Mouse (Mus musculus) ovary, adult 2 months (tissue): ENCODE data around the gene Nova2. TPM values are rescaled to one million over a fixed set of nuclear protein-coding genes. Genes with fewer than 3 reads are reported as not detected.

ENCODE experiments used
- polyA plus RNA-seq: library from polyadenylated mRNA; depleted of rRNA; stranded (reverse); fragments of >200 nt; gene quantifications from 2 replicates; pipeline ENCODE4 v1.2.3, GENCODE M21; 2012; rRNA removed

Gene Nova2
- 1.1 and 1.2 TPM in 2 replicates for polyA plus RNA-seq

DNA sequence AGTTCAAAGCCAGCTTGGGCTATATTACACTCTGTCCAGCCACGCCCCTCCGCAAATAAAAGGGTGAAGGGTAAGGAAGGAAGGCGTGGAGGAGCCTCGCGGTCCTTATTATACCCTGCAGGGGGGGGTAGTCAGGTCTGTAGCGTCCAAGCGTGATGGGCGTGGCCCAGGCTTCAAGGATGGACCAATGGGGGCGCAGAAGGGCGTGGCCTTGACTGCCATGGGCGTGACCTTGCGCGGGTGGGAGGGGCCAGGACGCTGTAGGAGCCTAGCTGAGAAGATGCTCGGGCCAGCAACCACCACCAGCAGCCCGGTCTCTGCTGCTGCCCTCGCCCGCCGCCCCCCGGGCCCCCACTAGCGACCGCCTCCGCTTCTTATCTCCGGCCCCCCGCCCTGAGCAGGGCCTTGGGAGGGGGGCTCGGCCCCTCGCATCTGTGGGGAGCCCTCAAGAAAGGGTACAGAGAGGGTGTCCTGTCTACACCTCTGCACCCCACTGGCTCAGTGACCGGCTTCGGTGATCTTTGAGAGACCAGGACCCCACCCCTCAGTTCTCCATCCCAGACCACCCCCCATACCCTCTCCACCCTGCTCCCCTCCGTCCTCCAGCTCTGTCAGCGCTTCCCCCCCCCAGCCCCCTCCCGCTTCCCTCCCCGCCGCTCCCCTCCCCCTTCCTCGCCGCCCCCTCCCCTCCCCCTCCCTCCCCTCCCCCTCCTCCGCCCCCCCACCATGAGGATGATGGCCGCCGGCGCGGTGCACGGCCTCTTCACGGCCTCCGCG, at the start of gene Nova2:
Gene Nova2 (plus strand): TSS at position 727 of the 777 bp plus-strand sequence.

GRCm38 (mm10) chr7:18910241-18910831, 15.4 kb upstream of the Nova2 start, which contains the start of gene Ccdc61:
Gene Ccdc61 (minus strand): TSS chr7:18910415.

GRCm38 (mm10) chr7:18987100-18987499, 61.4 kb downstream of the Nova2 start, which contains the start of gene Nanos2:
Gene Nanos2 (plus strand): TSS chr7:18987400.

GRCm38 (mm10) chr7:18990601-18991295, 65.1 kb downstream of the Nova2 start, which contains the start of gene Mypop:
Gene Mypop (plus strand): TSS chr7:18991245.

DNA sequence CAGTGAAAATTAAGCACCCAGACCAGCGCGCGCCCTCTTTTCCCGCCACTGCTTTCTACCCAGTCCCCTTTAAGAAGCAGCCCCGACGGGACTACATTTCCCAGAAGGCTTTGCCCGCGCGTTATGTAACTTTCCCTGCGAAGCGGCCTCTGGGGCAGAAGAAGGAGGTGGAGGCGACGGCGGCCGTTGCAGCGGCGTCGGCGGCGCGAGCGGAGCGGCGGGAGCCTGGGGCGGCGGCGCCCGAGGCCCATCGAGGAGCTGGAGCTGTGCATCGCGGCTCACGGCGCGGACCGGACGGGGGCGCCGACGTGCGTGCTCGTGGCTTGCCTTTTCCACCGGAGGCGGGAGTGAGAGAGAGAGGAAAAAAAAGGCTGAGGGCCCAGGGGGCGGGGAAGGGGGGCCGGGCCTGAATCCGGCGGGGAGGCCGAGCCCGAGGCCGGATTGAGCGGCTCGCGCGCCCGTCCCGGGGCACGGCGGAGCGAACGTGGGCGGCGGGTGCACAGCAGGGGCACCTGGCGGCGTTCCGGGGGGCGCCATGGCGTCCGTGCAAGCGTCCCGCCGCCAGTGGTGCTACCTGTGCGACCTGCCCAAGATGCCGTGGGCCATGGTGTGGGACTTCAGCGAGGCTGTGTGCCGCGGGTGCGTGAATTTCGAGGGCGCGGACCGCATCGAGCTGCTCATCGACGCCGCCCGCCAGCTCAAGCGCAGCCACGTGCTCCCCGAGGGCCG, 78.4 kb downstream of the Nova2 start, which contains the start of gene Irf2bp1:
Gene Irf2bp1 (plus strand): TSS at position 143 of the 729 bp plus-strand sequence.

Other genes starting within 250 kb of the Nova2 start
- 0.18 and 0.20 TPM in 2 replicates for gene Psg20, start 239.7 kb upstream of the Nova2 start, polyA plus RNA-seq
- not detected in 2 replicates for gene Psg22, start 207.8 kb upstream of the Nova2 start, polyA plus RNA-seq
- not detected in 2 replicates for gene Psg19, start 127.4 kb upstream of the Nova2 start, polyA plus RNA-seq
- gene Psg17, start 104.3 kb upstream of the Nova2 start, polyA plus RNA-seq = 0.41 and 0.78 TPM in 2 replicates
- gene Mill2, start 85.9 kb upstream of the Nova2 start, polyA plus RNA-seq = 9.3 and 10.4 TPM in 2 replicates
- 69.1 and 85.2 TPM in 2 replicates for gene Pglyrp1, start 54.6 kb upstream of the Nova2 start, polyA plus RNA-seq
- 33.0 and 34.0 TPM in 2 replicates for gene Ccdc61, start 15.5 kb upstream of the Nova2 start, polyA plus RNA-seq
- gene Nanos2, start 61.5 kb downstream of the Nova2 start, polyA plus RNA-seq = 1.5 and 1.7 TPM in 2 replicates
- gene Mypop, start 65.4 kb downstream of the Nova2 start, polyA plus RNA-seq = 27.5 and 29.2 TPM in 2 replicates
- 68.3 and 79.2 TPM in 2 replicates for gene Irf2bp1, start 78.2 kb downstream of the Nova2 start, polyA plus RNA-seq
- 2.9 and 5.5 TPM in 2 replicates for gene Foxa3, start 97.7 kb downstream of the Nova2 start, polyA plus RNA-seq
- 143 and 147 TPM in 2 replicates for gene Sympk, start 98.5 kb downstream of the Nova2 start, polyA plus RNA-seq
- 0.09 TPM in 1 of 2 replicates, not detected in the other for gene Rsph6a, start 128.8 kb downstream of the Nova2 start, polyA plus RNA-seq
- gene Dmwd, start 150.3 kb downstream of the Nova2 start, polyA plus RNA-seq = 169 and 185 TPM in 2 replicates
- gene Dmpk, start 158.0 kb downstream of the Nova2 start, polyA plus RNA-seq = 478 and 584 TPM in 2 replicates
- gene Six5, start 168.7 kb downstream of the Nova2 start, polyA plus RNA-seq = 117 and 130 TPM in 2 replicates
- 0.26 and 0.76 TPM in 2 replicates for gene Gm4969, start 192.5 kb downstream of the Nova2 start, polyA plus RNA-seq
- 16.2 and 18.5 TPM in 2 replicates for gene Fbxo46, start 194.0 kb downstream of the Nova2 start, polyA plus RNA-seq
- 15.1 and 19.6 TPM in 2 replicates for gene Qpctl, start 223.4 kb downstream of the Nova2 start, polyA plus RNA-seq
- 49.6 and 49.8 TPM in 2 replicates for gene Snrpd2, start 223.8 kb downstream of the Nova2 start, polyA plus RNA-seq
- 0.46 and 0.69 TPM in 2 replicates for gene Gipr, start 240.2 kb downstream of the Nova2 start, polyA plus RNA-seq